Mouse (Mus musculus) limb, embryonic 11.5 days (tissue): Measurements from ENCODE around the gene Lrch2. TPM values are rescaled to one million over a fixed set of nuclear protein-coding genes. Genes with fewer than 3 reads are reported as not detected.
"Not testable (repeated sequence)": the region's sequence is repeated elsewhere in the genome, so short reads cannot be mapped to it uniquely, and the experiment has no call there.

Experiments used
- ATAC-seq: fragments of 200-750 bp; cut with Nextera tagmentation; 2 replicates; pipeline ENCODE4 v1.8.0; 2017; ENCODE audit warnings: low read depth; ENCODE audit not compliant: insufficient number of reproducible peaks, low FRiP score, low TSS enrichment
- DNase-seq: peaks from one replicate; pipeline ENCODE4 v3.0.0-alpha.2; 2015; ENCODE audit warnings: low spot score
- H3K27ac ChIP-seq: fragments of 300-500 bp; sonication (generic); replicated peaks from 2 replicates; pipeline ENCODE4 v1.5.1; 2014; ENCODE audit warnings: low read depth, mild to moderate bottlenecking, low read length
- H3K27me3 ChIP-seq: fragments of 300-500 bp; sonication (generic); 2 replicates; pipeline ENCODE4 v1.6.1; 2014; ENCODE audit warnings: mild to moderate bottlenecking, low read length, mixed read lengths; ENCODE audit not compliant: control insufficient read depth, insufficient read depth
- H3K36me3 ChIP-seq: fragments of 300-500 bp; sonication (generic); 2 replicates; pipeline ENCODE4 v1.6.1; 2014; ENCODE audit warnings: mild to moderate bottlenecking, low read length, moderate library complexity, mixed read lengths; ENCODE audit not compliant: control insufficient read depth, insufficient read depth
- H3K4me1 ChIP-seq: fragments of 300-500 bp; sonication (generic); 2 replicates; pipeline ENCODE4 v1.6.1; 2014; ENCODE audit warnings: low read length, mixed read lengths; ENCODE audit not compliant: control insufficient read depth, insufficient read depth
- H3K4me2 ChIP-seq: fragments of 300-500 bp; sonication (generic); 2 replicates; pipeline ENCODE4 v1.6.1; 2014; ENCODE audit warnings: low read depth, mild to moderate bottlenecking, moderate library complexity; ENCODE audit not compliant: severe bottlenecking
- H3K4me3 ChIP-seq: fragments of 300-500 bp; sonication (generic); 2 replicates; pipeline ENCODE4 v1.5.1; 2014; ENCODE audit warnings: low read depth, low read length
- H3K9ac ChIP-seq: fragments of 300-500 bp; sonication (generic); 2 replicates; pipeline ENCODE4 v1.6.1; 2014; ENCODE audit warnings: mild to moderate bottlenecking, low read length
- H3K9me3 ChIP-seq: fragments of 300-500 bp; sonication (generic); 2 replicates; pipeline ENCODE4 v1.6.1; 2016; ENCODE audit warnings: low read length; ENCODE audit not compliant: control insufficient read depth
- WGBS: fragments of 180-500 bp; shearing (Covaris S2); extraction: QIAGEN DNeasy Blood & Tissue Kit; methylation state at CpG from one replicate; pipeline ENCODE4 v1.1.7; 2014; 5-methylcytosine and 5-hydroxymethylcytosine counted together
- polyA plus RNA-seq: library from polyadenylated mRNA; unstranded; fragments of >200 nt; fragmentation: Nextera tagmentation; extraction: Ambion mirVana; gene quantifications from 2 replicates; pipeline ENCODE4 v1.2.1, GENCODE M21; 2014

The Lrch2 gene
- polyA plus RNA-seq, 1 experiment from 2014 or later, result 9.7 TPM

DNA sequence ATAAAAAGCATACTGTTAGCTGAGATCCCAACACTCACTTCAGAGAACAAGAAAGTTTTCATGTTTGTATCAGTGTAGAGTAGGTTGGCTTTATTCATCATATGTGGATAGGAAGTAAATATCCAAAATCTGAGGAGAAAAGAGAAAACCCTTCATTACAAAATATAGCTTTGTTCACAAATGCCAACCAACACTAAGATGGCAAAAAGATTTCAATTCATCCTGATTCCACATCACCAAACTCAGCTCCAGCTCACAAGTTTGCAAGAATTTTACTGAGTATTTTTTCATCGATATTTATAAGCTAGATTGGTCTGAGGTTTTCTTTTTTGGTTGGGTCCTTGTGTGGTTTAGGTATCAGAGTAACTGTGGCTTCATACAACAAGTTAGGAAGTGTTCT, 100.3 kb downstream of the Lrch2 start, which contains the start of gene Vmn1r239-ps:
Gene Vmn1r239-ps, minus strand, starts transcription at position 101 of the 400 bp plus-strand sequence.
- not testable (repeated sequence) for H3K9me3 ChIP-seq
- 78% methylated on average over 1 of the region's 1 CpGs for WGBS

DNA sequence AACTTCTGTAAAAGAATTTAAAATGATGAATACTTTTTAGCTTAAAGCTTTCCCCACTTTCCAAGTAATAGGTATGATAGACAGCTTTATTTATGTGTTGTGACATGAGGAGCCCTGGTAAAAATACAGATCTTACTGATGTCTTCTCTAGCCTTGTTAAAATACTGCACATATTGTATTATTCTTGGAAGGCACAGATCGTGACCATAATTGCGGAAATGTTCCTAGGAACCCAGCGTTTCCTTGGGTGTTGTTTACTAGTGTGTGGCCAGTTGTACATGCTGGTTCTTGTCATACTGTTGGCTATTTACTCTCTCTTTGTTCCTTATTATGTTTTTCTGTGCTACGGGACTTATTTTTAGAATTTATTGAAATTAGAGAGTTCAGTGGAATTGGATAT, 110.5 kb downstream of the Lrch2 start:
- H3K4me3 ChIP-seq, result no peak overlapping the region
- no peak overlapping the region for H3K27ac ChIP-seq
- no peaks in the 10 kb centered on the region for H3K27me3 ChIP-seq
- H3K4me1 ChIP-seq, result no peaks in the 10 kb centered on the region
- no peak overlapping the region for H3K4me2 ChIP-seq
- 87% methylated on average over 4 of the region's 4 CpGs for WGBS
- no peak overlapping the region for H3K9ac ChIP-seq
- DNase-seq, result no peak
- no peak for ATAC-seq
- no peaks in the 10 kb centered on the region for H3K36me3 ChIP-seq
- no peaks in the 10 kb centered on the region for H3K9me3 ChIP-seq

More for the DNA sequence above, 100.3 kb downstream of the Lrch2 start, which contains the start of gene Vmn1r239-ps:
- H3K36me3 ChIP-seq, H3K4me2 ChIP-seq, H3K4me1 ChIP-seq, DNase-seq, H3K27me3 ChIP-seq, H3K9ac ChIP-seq, H3K4me3 ChIP-seq, ATAC-seq, H3K27ac ChIP-seq: not testable (repeated sequence)

DNA sequence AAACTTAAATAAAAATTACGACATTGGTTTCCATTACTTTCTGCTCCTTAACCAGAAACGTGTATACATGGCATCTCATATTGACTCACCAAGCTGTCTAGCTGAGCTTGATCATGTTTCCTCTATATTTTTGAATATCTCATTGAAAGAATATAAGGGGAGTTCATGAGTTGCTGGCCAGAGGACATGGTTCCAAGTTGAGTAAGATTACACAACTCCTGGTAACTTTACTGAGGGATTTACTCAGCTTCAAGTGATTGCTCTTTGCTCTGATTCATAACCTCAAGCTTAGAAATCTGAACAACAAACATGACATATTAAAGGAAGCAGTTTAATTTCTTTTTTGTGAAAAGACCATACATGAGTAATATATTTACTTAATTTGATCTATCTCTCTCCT, 118.5 kb downstream of the Lrch2 start:
- no peak overlapping the region for H3K27ac ChIP-seq
- no peaks in the 10 kb centered on the region for H3K36me3 ChIP-seq
- H3K4me3 ChIP-seq, result no peak overlapping the region
- DNase-seq (no peak), ATAC-seq (no peak)
- H3K9me3 ChIP-seq, result no peaks in the 10 kb centered on the region
- H3K4me2 ChIP-seq, result no peak overlapping the region
- no peaks in the 10 kb centered on the region for H3K4me1 ChIP-seq
- 81% methylated on average over 2 of the region's 2 CpGs for WGBS
- H3K27me3 ChIP-seq, result no peaks in the 10 kb centered on the region
- no peak overlapping the region for H3K9ac ChIP-seq

DNA sequence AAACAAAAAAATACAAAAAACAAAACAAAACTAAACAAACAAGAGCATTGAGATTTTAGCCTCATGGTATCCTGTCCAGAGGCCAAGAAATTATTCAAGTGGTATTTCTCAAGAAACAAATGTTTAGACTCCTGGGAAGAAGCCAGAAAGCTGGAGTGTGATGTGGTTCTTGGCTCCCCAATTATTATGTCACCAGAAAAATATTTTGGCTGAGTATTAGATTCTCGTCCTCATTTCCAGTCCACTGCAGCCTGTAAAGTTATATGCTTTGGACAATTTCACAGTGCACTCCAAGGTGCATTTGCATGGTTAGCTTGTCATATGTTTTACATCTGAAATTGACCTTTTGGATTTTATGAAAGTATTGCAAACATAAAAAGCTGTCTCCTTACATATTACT, 124.1 kb downstream of the Lrch2 start:
- Histone ChIP-seq H3K4me1 (no peaks in the 10 kb centered on the region), H3K36me3 (no peaks in the 10 kb centered on the region), H3K27ac (no peak overlapping the region), H3K27me3 (no peaks in the 10 kb centered on the region), H3K4me3 (no peak overlapping the region), H3K9ac (no peak overlapping the region), H3K4me2 (no peak overlapping the region), H3K9me3 (no peaks in the 10 kb centered on the region)
- DNase-seq (no peak), ATAC-seq (no peak)
- WGBS, result 70% methylated on average over 1 of the region's 1 CpGs

DNA sequence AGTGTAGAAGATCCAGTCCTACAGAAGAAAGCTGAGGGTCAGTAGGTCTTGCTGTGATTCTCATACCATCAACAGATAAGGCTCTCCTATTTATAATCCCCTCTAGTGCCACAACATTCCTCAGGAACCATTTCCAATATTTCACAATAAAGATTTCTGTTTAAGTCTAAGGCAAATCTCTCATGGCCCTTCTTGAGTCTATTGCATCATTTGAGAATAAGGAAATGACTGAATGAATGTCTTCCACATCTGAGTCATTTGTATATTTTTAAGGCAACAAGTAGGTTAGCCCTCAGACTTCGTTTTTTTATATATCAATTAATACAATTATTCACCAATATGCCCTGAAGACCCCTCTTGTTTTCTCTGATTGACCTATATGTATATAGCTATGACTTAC, 124.8 kb downstream of the Lrch2 start, which contains the start of gene Il13ra2:
Gene Il13ra2, minus strand, starts transcription at position 64 of the 400 bp plus-strand sequence.
- Histone ChIP-seq H3K4me2 (no peak within 1 kb of the TSS), H3K27ac (no peak within 1 kb of the TSS), H3K27me3 (no peaks in the 10 kb centered on the region), H3K9ac (no peak within 1 kb of the TSS), H3K4me1 (no peaks in the 10 kb centered on the region), H3K4me3 (no peak within 1 kb of the TSS), H3K9me3 (no peaks in the 10 kb centered on the region), H3K36me3 (no peaks in the 10 kb centered on the region)
- DNase-seq (no peak), ATAC-seq (no peak)
- WGBS, result 41% methylated on average over 1 of the region's 1 CpGs

Other genes starting within 250 kb of the Lrch2 start
- not detected in 2 replicates for gene Il13ra2, start 124.9 kb downstream of the Lrch2 start, polyA plus RNA-seq
- not detected in 2 replicates for gene Vmn1r239-ps, start 100.4 kb downstream of the Lrch2 start, polyA plus RNA-seq
- gene Gm15128, start 211.9 kb upstream of the Lrch2 start, polyA plus RNA-seq, result not detected in 2 replicates